ENCODE assay signal across 20 mouse cellular contexts in the genomic region with DNA sequence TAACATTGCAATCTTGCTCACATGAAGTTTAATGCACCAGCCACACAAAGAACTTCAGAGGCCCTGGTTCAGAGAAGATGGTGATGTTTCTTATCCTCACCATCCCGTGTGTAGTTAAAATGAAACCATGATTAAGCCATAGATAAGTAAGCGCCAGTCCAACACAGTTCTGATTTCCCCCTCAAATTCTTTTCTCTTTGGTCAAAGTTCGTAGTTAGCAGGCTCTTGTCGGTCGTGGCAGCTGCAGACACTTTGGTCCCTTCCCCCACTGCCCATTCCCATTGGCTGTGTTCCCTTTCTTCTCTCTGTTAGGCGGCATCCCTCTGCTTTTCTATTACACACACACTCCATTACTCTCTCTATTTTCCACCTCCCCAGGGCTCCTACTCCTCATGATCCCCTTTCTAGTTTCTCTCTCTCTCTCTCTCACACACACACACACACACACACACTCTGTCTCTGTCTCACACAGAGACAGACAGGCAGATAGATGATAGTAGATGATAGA. TPM values are rescaled to one million over a fixed set of nuclear protein-coding genes. Genes with fewer than 3 reads are reported as not detected.
DNase-seq lines count a peak whose midpoint lies in the region; ATAC-seq lines count a peak whose summit lies in the region.
"Had no signal": no experiment of that assay in that cellular context is flagged by ENCODE, and none has a peak within 500 bp of the region (broad histone marks: within the 10 kb centered on the region; RNA-seq: fewer than 3 reads in every experiment).

No protein-coding gene starts in this region.

- no peak for ATAC-seq in heart, embryonic 12.5 days (ENCODE audit: insufficient number of reproducible peaks, low FRiP score)
- ATAC-seq in midbrain, embryonic 11.5 days (ENCODE audit: low FRiP score): peak; percentile 72
- no peak for ATAC-seq in midbrain, embryonic 13.5 days
- peak; percentile 65; the same call in 1 of the 2 replicates for ATAC-seq in forebrain, embryonic 11.5 days (replicated peaks; ENCODE audit: low FRiP score)

- H3K27ac ChIP-seq in heart, embryonic 12.5 days (ENCODE audit: poor library complexity, severe bottlenecking): no peak overlapping the region
- no peak overlapping the region for H3K27ac ChIP-seq in midbrain, embryonic 11.5 days (ENCODE audit: low read depth, low read length)
- H3K27ac ChIP-seq in midbrain, embryonic 13.5 days: no peak overlapping the region
- no peak overlapping the region for H3K27ac ChIP-seq in forebrain, embryonic 11.5 days (ENCODE audit: low read depth, low read length)
- H3K27ac ChIP-seq: embryonic facial prominence, embryonic 15.5 days; hindbrain, embryonic 15.5 days; liver, embryonic 14.5 days had no signal

- 45% methylated on average over 6 of the region's 6 CpGs for WGBS in heart, embryonic 12.5 days
- WGBS in midbrain, embryonic 11.5 days: 37% methylated on average over 6 of the region's 6 CpGs
- WGBS in midbrain, embryonic 13.5 days: 29% methylated on average over 6 of the region's 6 CpGs
- WGBS in forebrain, embryonic 11.5 days: 31% methylated on average over 6 of the region's 6 CpGs

- peak; percentile 4 for DNase-seq in heart, adult 11 months
- peak; percentile 84 for DNase-seq in midbrain, embryonic 11.5 days (ENCODE audit: low spot score, missing footprints)
- no peak for DNase-seq in forebrain, embryonic 11.5 days (ENCODE audit: low spot score)
- peak; percentile 28 for DNase-seq in retina, embryonic 14.5 days (ENCODE audit: low spot score)
- no peak for DNase-seq in ovary, postnatal 10 days (ENCODE audit: low spot score)
- DNase-seq in thymus, postnatal 4 days: no peak
- DNase-seq: cerebellum, postnatal 25 days; gastrocnemius, postnatal 25 days; kidney, adult 9 months; layer of hippocampus, postnatal 36 days; right cerebral cortex, adult 18-20 months had no signal

- no peak overlapping the region for H3K4me2 ChIP-seq in heart, embryonic 12.5 days
- no peak overlapping the region for H3K4me2 ChIP-seq in midbrain, embryonic 11.5 days
- no peak overlapping the region for H3K4me2 ChIP-seq in midbrain, embryonic 13.5 days (replicated peaks)
- H3K4me2 ChIP-seq in forebrain, embryonic 11.5 days (ENCODE audit: low read depth, low read length, severe bottlenecking): no peak overlapping the region
- H3K4me2 ChIP-seq: embryonic facial prominence, embryonic 15.5 days; heart, embryonic 13.5 days; hindbrain, embryonic 15.5 days had no signal

- H3K4me1 ChIP-seq in heart, embryonic 12.5 days (replicated peaks): peaks cover 8% of the 10 kb centered on the region; the same call in 1 of the 2 replicates
- peaks cover 4% of the 10 kb centered on the region; the same call in 1 of the 2 replicates for H3K4me1 ChIP-seq in midbrain, embryonic 11.5 days (ENCODE audit: control insufficient read depth, insufficient read depth, low read length)
- peaks cover 12% of the 10 kb centered on the region; the same call in 1 of the 2 replicates for H3K4me1 ChIP-seq in midbrain, embryonic 13.5 days (replicated peaks)
- H3K4me1 ChIP-seq in forebrain, embryonic 11.5 days (replicated peaks; ENCODE audit: control insufficient read depth, insufficient read depth, low read length): peaks cover 5% of the 10 kb centered on the region; the same call in 1 of the 2 replicates
- H3K4me1 ChIP-seq: embryonic facial prominence, embryonic 15.5 days had no signal

- H3K36me3 ChIP-seq in heart, embryonic 12.5 days: no peaks in the 10 kb centered on the region
- no peaks in the 10 kb centered on the region for H3K36me3 ChIP-seq in midbrain, embryonic 11.5 days (ENCODE audit: control insufficient read depth, insufficient read depth, low read length)
- no peaks in the 10 kb centered on the region for H3K36me3 ChIP-seq in midbrain, embryonic 13.5 days
- no peaks in the 10 kb centered on the region for H3K36me3 ChIP-seq in forebrain, embryonic 11.5 days (ENCODE audit: control insufficient read depth, insufficient read depth, low read length)
- H3K36me3 ChIP-seq: embryonic facial prominence, embryonic 15.5 days; heart, embryonic 13.5 days; hindbrain, embryonic 15.5 days; limb, embryonic 10.5 days had no signal

- H3K9ac ChIP-seq in heart, embryonic 12.5 days: no peak overlapping the region
- no peak overlapping the region for H3K9ac ChIP-seq in midbrain, embryonic 11.5 days (ENCODE audit: low read length)
- H3K9ac ChIP-seq in midbrain, embryonic 13.5 days (replicated peaks): no peak overlapping the region
- no peak overlapping the region for H3K9ac ChIP-seq in forebrain, embryonic 11.5 days (ENCODE audit: low read length)
- H3K9ac ChIP-seq: embryonic facial prominence, embryonic 15.5 days; heart, embryonic 13.5 days; hindbrain, embryonic 15.5 days; liver, embryonic 14.5 days had no signal

- no peaks in the 10 kb centered on the region for H3K9me3 ChIP-seq in heart, embryonic 12.5 days (replicated peaks)
- no peaks in the 10 kb centered on the region for H3K9me3 ChIP-seq in midbrain, embryonic 11.5 days (ENCODE audit: control insufficient read depth, low read length)
- no peaks in the 10 kb centered on the region for H3K9me3 ChIP-seq in midbrain, embryonic 13.5 days
- H3K9me3 ChIP-seq in forebrain, embryonic 11.5 days (ENCODE audit: control insufficient read depth, low read length): no peaks in the 10 kb centered on the region
- H3K9me3 ChIP-seq: embryonic facial prominence, embryonic 15.5 days; heart, embryonic 13.5 days; hindbrain, embryonic 15.5 days; limb, embryonic 10.5 days had no signal

- no peak overlapping the region for H3K4me3 ChIP-seq in heart, embryonic 12.5 days
- H3K4me3 ChIP-seq in midbrain, embryonic 11.5 days (ENCODE audit: low read depth, low read length): no peak overlapping the region
- H3K4me3 ChIP-seq in midbrain, embryonic 13.5 days (replicated peaks): no peak overlapping the region
- H3K4me3 ChIP-seq in forebrain, embryonic 11.5 days (ENCODE audit: low read depth, low read length): no peak overlapping the region
- H3K4me3 ChIP-seq: embryonic facial prominence, embryonic 15.5 days; heart, embryonic 13.5 days; hindbrain, embryonic 15.5 days; limb, embryonic 10.5 days had no signal

- H3K27me3 ChIP-seq in heart, embryonic 12.5 days (replicated peaks): no peaks in the 10 kb centered on the region
- H3K27me3 ChIP-seq in midbrain, embryonic 11.5 days (ENCODE audit: control insufficient read depth, insufficient read depth, low read length): no peaks in the 10 kb centered on the region
- H3K27me3 ChIP-seq in midbrain, embryonic 13.5 days: no peaks in the 10 kb centered on the region
- no peaks in the 10 kb centered on the region for H3K27me3 ChIP-seq in forebrain, embryonic 11.5 days (ENCODE audit: control insufficient read depth, insufficient read depth, low read length)
- H3K27me3 ChIP-seq: embryonic facial prominence, embryonic 15.5 days; heart, embryonic 13.5 days; hindbrain, embryonic 15.5 days had no signal

RNA-seq across cellular contexts. Expression of gene Anapc15-ps, which starts 14.4 kb away (rescaled TPM):
- polyA plus RNA-seq in heart, embryonic 12.5 days (2016; fragmentation: Nextera tagmentation; extraction: Ambion mirVana): not detected in 2 replicates
- polyA plus RNA-seq in midbrain, embryonic 11.5 days (2014; fragmentation: Nextera tagmentation; extraction: Ambion mirVana): not detected in 2 replicates
- not detected in 2 replicates for polyA plus RNA-seq in midbrain, embryonic 13.5 days (2015; fragmentation: Nextera tagmentation; extraction: Ambion mirVana)
- polyA plus RNA-seq in forebrain, embryonic 11.5 days (2014; fragmentation: Nextera tagmentation; extraction: Ambion mirVana): not detected in 2 replicates
- polyA plus RNA-seq: embryonic facial prominence, embryonic 15.5 days; heart, embryonic 13.5 days; hindbrain, embryonic 15.5 days; limb, embryonic 10.5 days; liver, embryonic 14.5 days; neural tube, embryonic 11.5 days; spleen, adult 2 months had no signal

Comparison
In these comparisons a context has a peak if more than half of its experiments do, and no peak if none do; other contexts are left out.
1. ATAC-seq: peak in midbrain, embryonic 11.5 days (single experiment) and forebrain, embryonic 11.5 days (single experiment); none in heart, embryonic 12.5 days (single experiment) and midbrain, embryonic 13.5 days (single experiment).
2. DNase-seq: peak in heart, adult 11 months (single experiment), midbrain, embryonic 11.5 days (single experiment) and retina, embryonic 14.5 days (single experiment); none in forebrain, embryonic 11.5 days (single experiment), ovary, postnatal 10 days (single experiment) and thymus, postnatal 4 days (single experiment).